Mouse (Mus musculus) right cerebral cortex, postnatal 4 days (tissue): ENCODE measurements at regions not wholly inside any gene's neighbourhood (a gene's known extent, or its start where the extent isn't known, plus 50 kb on each side); places are given as distances from the start of the nearest gene placed in this dataset.
"Not testable (repeated sequence)": the region's sequence is repeated elsewhere in the genome, so short reads cannot be mapped to it uniquely, and the experiment has no call there.

Experiments
- DNase-seq: peaks from one replicate; pipeline ENCODE4 v3.0.0-alpha.2; 2022

DNA sequence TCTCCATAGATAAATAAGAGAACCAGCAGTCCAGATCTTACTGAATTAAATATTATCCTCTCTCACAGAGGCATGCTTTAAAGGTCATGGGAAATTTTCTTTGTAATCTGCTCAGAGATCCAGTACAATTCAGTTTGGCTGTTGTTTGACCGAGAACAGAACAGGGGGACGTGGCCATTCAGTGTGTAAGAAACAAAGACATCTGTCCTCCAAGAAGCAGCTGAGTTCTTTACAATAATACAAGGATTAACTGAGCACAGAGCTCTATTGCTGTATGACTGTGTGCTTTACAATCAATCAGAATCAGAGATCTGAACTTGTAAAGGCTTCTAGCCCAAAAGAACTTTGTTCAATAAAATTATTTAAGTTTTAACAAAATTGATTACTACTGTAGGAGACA lies 287.6 kb upstream of the Cntn5 start:
- DNase-seq: no peak

DNA sequence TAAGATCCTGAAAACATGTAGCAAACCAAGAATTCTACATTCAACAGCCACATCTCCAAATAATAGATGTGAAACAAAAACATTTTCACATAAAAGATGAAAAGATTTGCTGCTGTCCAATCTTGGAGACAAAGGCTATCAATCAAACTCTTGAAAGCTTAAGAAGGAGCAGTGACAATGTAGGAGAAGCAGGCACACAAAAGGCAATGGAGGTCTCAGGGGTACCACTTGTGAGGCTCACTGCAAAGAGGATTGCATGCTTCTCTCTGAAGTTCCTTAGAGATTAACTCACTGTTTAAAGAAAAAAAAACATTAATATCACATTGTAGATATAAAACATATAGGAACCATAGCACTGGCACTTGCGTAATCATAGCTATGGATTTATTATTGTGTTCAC lies 241.2 kb upstream of the Cntn5 start:
- no peak for DNase-seq

DNA sequence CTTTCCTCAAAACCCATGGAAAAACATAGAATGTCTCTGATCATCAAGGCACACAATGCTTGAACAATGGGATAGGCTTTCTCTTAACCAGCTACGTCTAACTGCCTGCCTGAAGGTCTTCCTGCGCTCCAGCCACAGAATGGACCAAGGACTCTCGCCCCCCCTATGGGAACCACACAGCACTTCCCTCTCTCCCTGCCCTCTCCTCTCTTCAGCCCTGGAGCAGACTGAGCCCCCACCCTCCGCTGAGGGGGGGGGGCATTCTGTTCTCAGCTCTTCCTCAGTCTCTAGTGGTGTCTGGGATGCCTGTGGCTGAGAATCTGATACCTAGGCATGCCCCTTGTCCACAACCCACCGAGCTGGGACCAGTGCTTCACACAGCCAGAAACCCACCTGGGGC lies 222.3 kb upstream of the Cntn5 start:
- DNase-seq: no peak

DNA sequence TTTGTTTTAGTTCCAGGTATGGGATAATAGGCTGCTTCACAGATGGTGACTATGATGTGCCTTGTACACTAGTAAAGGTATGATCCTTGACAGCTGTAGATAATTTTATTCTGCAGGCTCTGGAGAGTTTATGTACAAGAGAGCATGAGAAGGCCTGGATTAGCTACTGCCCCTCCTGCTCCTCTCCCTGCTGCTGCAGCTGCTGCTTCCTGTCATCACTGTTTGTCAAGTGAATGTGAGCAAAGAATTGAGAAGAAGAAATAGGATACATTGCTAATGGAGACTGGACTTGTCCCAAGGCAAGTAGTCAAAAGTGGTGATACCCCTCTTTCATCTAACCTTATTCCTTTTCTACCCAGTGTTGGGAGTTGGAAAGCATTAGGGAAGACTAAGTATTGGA lies 214.6 kb upstream of the Cntn5 start:
- DNase-seq: no peak

DNA sequence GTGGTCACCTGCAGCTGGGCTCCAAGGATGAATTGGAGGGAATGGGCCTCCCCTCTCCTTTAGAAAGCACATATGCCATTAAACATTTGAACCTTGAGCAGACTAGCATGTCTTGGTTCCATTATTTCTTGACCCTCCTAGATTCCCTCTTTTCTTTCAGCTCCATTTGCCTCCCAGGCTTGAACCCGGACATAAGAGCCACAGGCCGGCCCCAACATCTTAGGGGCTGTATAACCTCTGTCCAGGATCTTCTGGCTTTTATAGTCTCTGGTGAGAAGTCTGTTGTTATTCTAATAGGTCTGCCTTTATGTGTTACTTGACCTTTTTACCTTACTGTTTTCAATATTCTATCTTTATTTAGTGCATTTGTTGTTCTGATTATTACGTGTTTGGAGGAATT lies 203.3 kb upstream of the Cntn5 start:
- not testable (repeated sequence) for DNase-seq

DNA sequence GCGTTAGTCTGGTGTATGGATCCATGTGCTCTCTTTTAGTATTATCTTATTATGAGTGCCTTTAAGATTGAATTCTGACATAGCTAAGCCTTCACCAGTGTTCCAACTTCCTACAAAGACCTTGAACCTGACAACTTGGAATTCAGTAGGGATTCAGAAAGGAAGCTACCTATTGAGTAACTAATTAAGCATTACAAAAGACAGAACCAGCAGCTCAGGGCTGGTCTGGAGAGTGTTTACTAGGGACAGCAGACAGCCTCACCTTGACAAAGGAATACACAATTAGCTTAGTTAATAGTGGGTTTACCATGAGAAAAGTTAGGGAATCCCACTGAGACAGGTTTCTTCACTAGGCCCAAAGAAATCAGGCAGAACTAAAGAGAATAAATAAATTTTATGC lies 202.6 kb upstream of the Cntn5 start:
- DNase-seq: not testable (repeated sequence)

DNA sequence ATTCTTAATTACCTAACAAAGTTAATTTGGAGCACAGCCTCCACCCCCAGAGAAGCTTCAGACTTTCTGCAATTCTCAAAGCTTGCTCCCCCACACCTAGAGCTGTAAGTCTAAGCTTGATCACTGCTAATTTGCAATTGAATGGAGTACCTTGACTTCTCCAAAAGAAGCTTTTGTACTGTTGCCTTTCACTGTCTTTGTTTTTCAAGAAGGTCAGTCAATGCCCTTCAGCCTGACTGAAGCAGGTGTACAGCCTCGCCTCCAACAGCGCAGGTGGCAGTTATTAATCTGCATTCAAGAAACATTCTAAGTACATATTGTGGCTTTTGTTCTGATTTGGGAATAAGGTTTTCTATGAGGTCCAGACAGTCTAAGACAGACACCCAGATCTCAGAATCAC lies 201.7 kb upstream of the Cntn5 start:
- no peak for DNase-seq

DNA sequence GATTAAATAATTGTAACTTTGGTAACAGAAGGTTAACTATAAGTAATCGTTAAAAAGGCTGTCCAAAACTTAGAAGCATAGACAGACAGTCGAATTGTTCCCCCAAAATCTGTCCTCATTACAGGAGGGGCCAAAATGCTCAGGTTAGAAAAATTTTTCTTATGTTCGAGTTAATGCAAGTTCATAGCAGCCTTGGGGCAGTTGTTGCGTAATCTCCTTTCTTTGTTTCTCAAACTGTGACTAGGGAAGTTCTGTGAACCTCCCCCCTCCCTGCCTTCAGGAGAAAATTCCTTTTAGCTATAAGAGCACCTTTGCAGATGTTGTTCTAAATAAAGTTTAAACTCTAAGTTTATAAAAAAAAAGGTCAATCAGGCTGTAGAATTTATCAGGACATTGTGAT lies 198.9 kb upstream of the Cntn5 start:
- DNase-seq: no peak

DNA sequence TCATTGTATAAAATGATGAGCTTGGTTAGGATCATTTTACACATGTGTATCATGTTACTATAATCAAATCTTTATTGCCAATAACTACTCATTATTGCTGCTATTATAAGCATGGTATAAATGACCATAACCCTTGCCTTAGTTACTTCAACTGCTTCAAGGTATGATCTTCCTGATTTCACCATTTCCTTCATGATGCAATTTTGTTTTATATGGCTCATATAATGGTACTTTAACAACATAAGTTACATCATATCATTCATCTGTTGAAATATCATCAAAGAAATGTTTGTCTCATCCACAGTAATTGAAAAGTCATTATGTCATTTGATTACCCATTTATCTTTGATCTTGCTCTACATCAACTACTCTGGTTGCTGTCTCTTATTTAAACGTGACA lies 188.3 kb upstream of the Cntn5 start:
- DNase-seq: no peak

DNA sequence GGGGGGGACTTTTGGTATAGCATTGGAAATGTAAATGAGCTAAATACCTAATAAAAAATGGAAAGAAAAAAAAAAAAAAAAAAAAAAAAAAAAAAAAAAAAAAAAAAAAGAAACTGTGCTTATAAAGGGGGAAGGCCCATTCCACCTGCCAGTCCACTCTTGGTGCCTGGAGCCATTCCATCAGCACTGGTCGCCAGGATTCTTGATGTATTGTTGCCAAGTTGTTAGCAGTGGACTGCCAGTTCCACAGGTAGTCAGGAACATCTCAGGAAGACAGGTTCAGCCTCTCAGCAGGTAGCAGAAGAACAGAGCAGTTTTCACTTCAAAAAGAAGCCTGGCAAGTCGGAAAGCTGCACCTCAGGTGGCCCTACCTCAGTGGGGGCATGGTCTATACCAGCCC lies 162.6 kb upstream of the Cntn5 start:
- DNase-seq: not testable (repeated sequence)

DNA sequence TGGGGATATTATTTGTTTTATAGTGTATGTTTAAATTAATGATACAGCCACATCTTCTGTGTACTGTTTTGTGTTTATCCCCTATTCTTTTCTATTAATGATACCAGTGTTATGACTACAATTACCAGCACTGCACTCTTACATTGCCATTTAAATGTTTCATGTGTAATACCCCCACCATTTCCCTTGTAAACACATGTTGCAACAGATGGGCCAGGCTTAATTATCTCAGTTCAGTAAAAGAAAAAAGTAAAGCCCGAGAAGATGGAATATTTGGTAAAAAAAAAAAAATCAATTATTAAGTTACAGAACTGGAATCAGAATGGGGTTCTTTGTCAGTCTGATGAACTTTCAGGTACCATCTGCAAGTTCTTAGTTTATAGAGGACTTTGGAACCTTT lies 158.3 kb upstream of the Cntn5 start:
- no peak for DNase-seq
